Mouse (Mus musculus): ENCODE measurements around the gene Cfd.

The Cfd gene

GRCm38 (mm10) chr10:79886611-79887010, 4.0 kb upstream of the Cfd start:
- DNase-seq, result no peak

GRCm38 (mm10) chr10:79889386-79889785, 1.3 kb upstream of the Cfd start:
- DNase-seq, result no peak

GRCm38 (mm10) chr10:79892451-79893118, 1.9 kb downstream of the Cfd start:
- peak; percentile 89 for DNase-seq

- DNase-seq, result no peak
Measured at GRCm38 (mm10) chr10:79896306-79896705, 5.7 kb downstream of the Cfd start.

- no peak for DNase-seq
Measured at GRCm38 (mm10) chr10:79896814-79897213, 6.2 kb downstream of the Cfd start.

GRCm38 (mm10) chr10:79897316-79898245, 6.9 kb downstream of the Cfd start:
- no peak for DNase-seq

GRCm38 (mm10) chr10:79900951-79901410, 10.3 kb downstream of the Cfd start:
- no peak for DNase-seq

GRCm38 (mm10) chr10:79906712-79907111, 16.1 kb downstream of the Cfd start:
- DNase-seq, result no peak

- DNase-seq, result no peak
Measured at GRCm38 (mm10) chr10:79907415-79907814, 16.8 kb downstream of the Cfd start.

GRCm38 (mm10) chr10:79908167-79909091, 17.8 kb downstream of the Cfd start, which contains the start of gene Med16:
Med16 (minus strand) TSS chr10:79908923.
- DNase-seq, result peak; percentile 99

GRCm38 (mm10) chr10:79909092-79909922, 18.7 kb downstream of the Cfd start:
- peak; percentile 31 for DNase-seq

GRCm38 (mm10) chr10:79910556-79910955, 19.9 kb downstream of the Cfd start, which contains the start of gene Gm26602:
Gm26602 (plus strand) TSS chr10:79910856.
- no peak for DNase-seq

- no peak for DNase-seq
Measured at GRCm38 (mm10) chr10:79912412-79912811, 21.8 kb downstream of the Cfd start.

- no peak for DNase-seq
Measured at GRCm38 (mm10) chr10:79914131-79914947, 23.7 kb downstream of the Cfd start.

GRCm38 (mm10) chr10:79914948-79915596, 24.4 kb downstream of the Cfd start:
- DNase-seq, result no peak

GRCm38 (mm10) chr10:79916081-79916480, 25.4 kb downstream of the Cfd start:
- DNase-seq, result no peak

GRCm38 (mm10) chr10:79916808-79917531, 26.3 kb downstream of the Cfd start, which contains the start of gene Kiss1r:
Kiss1r (plus strand) TSS chr10:79916971.
- DNase-seq, result peak; percentile 91

- DNase-seq, result no peak
Measured at GRCm38 (mm10) chr10:79917532-79918100, 27.0 kb downstream of the Cfd start.
